Mouse (Mus musculus) bone marrow, adult 2 months (tissue): Measurements from ENCODE around the gene Sorcs1.

ENCODE experiments used
- CTCF ChIP-seq: fragments of 200-500 bp; IDR thresholded peaks from 2 replicates; pipeline ENCODE4 v1.5.1; 2011; ENCODE audit warnings: low read length, control low read depth; ENCODE audit not compliant: control insufficient read depth, insufficient read depth
- POLR2A ChIP-seq: fragments of 200-500 bp; IDR thresholded peaks from 2 replicates; pipeline ENCODE4 v1.6.1; 2011; ENCODE audit warnings: low read depth, mild to moderate bottlenecking, control low read depth, low read length, borderline replicate concordance; ENCODE audit not compliant: control insufficient read depth

GRCm38 (mm10) chr19:50214466-50215228, 463.8 kb downstream of the Sorcs1 start:
- no peak for TF ChIP-seq CTCF
- no peak for TF ChIP-seq POLR2A
